Mouse (Mus musculus): ENCODE data around the gene Wiz.

The Wiz gene

DNA sequence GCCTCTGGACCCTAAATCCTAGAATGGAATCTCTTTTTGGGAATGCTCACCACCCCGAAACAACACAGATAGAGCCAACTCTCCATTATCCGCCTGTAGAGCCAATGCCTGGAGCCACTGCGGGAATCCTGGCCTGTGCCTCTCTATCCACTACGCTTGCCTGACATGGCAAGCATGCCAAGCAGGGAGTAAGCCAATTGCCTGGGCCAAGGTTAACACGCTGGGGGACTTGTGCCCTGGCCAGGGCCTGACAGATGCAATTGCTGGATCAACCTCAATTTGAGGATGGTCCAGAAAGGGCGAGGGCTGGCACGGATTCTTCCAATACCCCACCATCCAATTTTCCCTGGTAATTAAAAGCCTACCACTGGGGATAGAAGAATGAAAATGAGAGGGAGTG is 6.7 kb downstream of the Wiz start:
- peak in 1 of 2 experiments; percentile 51 for DNase-seq (ENCODE audit: low spot score in 2 of 2)

DNA sequence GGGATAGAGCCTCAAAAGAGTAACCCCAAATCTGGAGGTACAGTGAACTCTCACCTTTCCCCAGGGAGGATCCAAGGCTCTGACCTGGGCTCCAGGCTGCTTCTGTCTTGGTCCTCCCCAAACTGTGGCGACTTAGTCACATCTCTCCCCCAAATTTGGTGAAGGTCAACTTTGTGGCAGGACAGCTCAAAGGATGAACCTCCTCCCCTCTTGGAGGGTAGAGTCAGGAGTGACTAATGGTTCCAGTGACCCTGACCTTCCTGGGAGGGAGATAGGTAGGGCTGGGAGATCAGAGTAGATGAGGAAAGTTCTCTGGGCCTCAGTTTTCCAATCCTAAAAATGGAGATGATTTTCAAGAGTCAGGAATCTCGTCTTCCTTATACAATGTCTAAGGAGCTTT is 10.5 kb downstream of the Wiz start:
- DNase-seq (ENCODE audit: low spot score in 2 of 2), result no peak

DNA sequence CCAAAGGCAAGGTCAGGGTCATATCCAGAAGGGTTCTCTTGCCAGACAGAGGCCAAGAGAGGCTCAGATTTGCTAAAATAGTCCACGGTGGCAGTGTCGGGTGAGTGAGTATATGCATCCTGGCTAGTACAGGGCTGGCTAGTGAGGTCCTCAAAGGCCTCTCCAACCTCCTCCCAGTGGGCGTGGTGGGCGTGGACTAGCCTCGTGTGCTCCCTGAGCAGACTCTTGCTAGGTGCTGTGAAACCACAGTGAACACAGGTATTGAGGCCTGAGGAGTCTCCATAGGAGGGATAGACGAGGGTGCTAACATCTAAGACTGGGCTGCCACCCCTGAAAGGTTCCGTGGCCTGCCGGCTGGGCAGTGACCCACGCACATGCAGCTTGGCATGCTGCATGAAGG is 12.1 kb downstream of the Wiz start:
- no peak for DNase-seq (ENCODE audit: low spot score in 2 of 2)

DNA sequence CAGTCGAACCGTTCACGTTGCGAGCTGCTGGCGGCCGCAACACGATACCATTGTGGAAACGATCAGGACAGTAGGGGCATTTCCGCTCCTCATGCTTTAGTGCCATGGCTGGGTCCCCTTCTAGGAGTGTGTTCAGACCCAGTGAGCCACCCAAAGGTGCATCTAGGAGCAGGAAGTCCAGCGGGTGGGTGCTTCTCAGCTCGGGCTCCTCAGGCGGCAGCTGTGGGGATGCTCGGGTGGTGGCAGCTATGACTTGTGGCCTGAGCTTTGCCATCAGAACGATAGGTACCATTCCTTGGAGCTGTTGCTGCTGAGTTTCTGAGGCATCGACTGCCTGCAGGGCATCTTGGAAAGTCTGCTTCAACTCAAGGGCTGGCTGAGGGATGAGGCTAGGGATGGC is 12.8 kb downstream of the Wiz start:
- no peak for DNase-seq (ENCODE audit: low spot score in 2 of 2)

DNA sequence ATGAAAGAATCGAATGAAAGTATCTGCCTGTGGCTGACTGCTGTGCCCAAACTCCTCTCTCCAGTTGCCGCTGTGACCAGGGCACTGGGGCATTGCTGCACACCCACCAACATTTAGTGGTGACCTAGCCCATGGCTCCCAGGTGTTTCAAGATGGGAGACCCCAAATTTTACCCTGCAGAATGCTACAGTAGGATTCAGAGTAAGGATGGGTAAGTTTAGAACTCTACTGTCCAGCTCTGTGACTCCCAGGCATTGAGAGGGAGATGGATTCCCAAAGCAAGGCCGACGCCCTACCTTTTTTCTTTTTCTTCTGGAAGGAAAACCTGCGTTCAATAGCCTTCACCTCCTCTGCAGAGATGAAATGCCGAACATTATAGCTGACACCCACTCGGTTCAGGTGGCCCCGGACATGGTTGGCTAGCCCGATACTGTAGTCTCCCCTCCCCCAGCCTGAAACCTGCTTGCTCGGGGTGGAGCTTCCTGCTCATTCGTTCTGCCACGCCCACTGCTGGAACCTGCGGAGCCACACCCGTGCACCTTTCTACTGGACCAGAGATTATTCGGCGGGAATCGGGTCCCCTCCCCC is 20.2 kb downstream of the Wiz start:
- no peak for DNase-seq (ENCODE audit: low spot score in 2 of 2)

DNA sequence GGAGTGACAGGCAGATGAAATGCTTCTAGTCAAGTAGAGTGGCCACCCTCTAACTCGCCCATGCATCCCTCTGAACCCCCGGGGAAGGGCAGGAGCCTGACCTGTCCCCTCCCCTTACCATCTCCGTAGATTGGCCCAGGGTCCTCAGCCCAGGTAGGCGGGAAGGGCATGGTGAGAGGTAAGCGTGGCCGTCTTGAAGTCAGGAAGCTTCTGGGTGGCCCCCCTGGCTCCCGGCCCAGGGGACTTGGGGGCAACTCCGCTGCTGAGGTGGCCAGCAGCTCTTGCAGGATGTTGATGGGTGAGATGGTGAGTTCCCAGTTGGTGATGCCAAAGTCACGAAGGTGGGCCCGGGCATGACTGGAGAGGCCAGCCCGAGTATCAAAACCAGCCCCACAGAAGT is 21.5 kb downstream of the Wiz start:
- DNase-seq (ENCODE audit: low spot score in 2 of 2), result no peak

DNA sequence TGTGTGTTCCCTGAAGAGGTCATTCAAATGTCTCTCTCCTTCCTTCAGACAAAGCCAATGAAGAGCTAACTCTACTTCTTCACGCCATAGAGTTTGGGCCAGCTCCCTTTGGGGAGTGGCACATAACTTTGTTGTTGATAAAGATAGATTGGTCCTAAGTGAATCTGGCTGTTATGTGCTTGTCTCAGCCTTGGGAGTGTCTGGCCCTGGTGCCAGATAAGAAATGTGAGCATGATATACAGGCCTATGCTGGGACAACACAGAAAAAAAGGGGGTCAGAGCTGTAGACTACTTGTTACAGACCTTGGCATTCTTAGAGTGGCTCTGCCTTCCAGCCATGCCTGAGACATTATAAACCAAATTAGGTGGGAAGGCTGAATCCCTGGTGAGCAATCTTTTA is 23.9 kb downstream of the Wiz start:
- no peak for DNase-seq (ENCODE audit: low spot score in 2 of 2)

DNA sequence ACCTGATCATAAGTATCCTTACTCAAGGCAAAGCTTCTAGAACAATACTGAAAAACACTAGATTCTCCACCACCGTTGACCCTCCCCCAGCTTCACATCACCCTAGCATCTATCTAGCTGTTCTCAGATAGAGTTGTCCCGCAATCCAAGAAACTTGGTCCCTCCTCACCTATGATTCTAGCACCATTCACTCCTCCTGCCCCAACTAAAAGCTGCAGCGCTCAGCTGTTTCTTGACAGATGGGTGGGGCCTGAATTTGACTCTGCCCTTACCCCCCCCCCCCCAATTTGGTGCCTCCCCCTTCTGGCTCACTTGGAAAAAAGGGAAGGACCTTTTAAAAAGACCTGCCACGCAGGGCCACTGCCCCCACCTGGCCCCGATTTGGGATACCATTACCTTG is 24.4 kb downstream of the Wiz start:
- no peak for DNase-seq (ENCODE audit: low spot score in 2 of 2)

DNA sequence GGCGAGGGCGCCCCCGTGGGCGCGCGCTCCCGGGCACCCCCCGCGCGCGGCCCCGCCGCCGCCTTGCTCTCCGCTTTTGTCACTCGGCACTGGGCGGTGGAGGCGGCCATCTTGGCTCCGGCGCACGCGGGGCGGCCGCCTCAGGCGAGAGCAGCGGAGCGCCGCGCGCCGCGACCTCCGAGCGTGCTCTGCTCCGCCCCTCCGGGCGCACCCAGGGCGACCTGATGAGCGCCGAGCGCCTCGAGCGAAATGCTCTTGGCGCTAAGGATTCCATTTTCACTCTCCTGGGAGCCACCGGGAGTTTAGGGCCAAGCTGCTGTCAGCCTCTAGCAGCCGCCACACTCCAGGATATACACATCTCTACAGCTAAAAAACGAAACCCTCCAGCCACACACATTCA is 24.9 kb downstream of the Wiz start:
- peak; percentile 79 to 86 for DNase-seq (ENCODE audit: low spot score in 2 of 2)

DNA sequence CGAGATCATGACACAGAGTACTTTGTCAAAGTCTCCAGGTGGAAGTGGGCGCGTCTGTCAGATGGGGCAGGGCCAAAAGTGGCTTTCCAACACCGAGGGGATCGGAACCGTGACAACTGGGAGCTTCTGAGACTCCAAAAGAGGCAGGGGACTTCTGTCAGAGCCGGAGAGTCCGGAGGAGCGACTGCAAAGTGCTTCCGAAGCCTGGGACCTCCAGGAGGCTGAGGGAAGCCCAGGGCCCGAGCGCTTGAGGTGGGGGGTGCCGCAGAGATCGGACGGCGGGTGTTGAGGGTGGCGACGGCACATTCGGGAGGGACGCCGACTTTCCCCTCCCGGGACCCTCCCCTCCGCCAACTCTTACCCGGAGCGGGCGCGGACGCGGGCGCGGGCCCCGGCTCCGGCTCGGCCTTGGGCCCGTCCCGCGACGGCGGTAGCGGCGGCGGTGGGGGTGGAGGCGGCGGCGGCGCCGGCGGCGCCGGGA is 25.4 kb downstream of the Wiz start:
- DNase-seq (ENCODE audit: low spot score in 2 of 2), result no peak

DNA sequence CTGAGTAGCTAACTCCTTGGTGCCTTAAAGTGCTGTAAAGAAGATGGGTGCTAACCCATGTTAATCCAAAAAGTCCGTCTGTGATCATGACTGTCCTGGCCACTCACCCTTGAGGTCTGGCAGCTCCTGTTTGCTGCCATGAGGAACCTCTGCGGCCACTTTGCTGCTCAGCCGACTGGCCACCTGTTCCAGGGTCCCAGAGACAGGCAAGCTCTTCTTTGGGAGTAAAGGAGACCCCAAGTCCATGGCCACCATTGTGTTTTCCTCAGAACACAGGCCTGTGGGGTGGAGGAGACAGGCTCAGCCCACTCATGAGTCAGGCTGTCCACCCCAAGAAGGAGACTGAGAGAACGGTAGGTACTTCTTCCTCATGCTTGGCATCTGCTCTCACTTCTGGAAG is 26.6 kb downstream of the Wiz start:
- no peak for DNase-seq (ENCODE audit: low spot score in 2 of 2)

DNA sequence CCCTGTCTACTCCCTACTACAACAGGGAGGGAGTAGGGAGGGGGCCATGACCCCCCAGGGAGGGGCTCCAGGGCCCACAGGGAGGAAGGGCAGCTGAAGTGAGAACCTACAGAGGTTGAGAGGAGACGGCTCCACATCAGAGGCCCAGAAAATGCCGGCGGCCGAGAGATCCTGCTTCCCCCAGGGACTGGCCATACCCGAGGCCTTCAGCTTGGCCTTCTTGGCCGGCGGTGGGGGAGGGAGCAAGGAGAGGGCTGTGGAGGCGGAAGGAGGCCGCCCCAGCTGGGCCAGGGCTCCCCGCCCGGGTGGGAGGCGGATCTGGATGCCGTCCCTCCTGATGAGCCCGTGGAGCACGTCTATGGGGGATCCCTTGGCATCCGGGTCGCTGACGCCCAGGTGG is 29.3 kb downstream of the Wiz start:
- no peak for DNase-seq (ENCODE audit: low spot score in 2 of 2)

DNA sequence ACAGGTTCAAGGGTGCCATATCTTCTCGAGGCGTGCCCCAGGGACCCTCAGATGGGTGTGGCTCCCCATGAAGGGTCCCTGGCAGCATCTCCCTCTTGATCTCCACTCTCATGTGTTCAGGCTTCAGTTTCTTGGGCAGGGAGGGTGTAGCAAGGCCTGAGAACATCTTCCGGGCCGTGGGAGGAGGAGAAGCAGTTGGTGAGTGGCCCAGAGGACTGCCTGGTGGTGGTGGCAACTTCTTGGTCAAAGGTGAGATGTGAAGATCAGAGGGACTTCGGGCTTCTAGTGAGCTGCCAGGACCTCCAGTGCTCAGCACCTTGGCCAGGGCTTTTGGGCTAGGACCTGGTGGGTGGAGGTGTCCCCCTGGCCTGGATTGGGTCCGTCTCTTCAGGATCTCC is 30.3 kb downstream of the Wiz start:
- no peak for DNase-seq (ENCODE audit: low spot score in 2 of 2)

DNA sequence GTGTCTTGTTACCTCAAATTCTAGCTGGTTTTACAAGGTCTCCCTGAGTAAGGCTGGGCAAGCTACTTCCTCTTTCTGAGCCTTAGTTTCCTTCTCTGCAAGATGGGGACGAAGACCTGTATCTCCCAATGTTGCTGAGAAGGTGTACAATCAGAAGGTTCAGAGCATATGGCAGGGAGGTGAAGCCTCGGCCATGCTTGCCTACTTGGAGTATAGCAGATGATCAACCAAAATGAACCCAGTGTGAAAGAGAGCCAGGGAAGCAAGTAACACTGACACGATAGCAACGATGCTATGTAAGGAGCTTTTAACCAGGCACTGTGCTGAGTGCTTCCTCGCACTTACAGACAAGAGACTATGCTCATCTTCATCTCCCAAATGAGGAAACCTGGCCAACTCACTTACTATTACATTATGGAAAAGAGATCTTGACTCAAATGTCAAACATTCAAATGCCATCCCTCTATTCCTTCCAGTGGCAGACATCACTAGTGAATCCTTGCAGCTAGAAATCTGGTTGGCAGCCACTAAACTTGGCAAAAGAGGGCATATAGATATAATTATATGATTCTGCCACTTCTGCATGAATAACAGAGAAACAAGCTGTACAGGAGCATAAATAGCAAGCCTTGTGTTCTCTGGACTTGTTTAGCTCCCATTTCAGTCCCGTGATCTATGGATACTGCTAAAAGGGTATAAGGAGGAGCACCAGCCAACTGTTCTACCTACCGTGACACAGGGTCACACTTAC is 30.9 kb downstream of the Wiz start:
- DNase-seq (ENCODE audit: low spot score in 2 of 2), result no peak

DNA sequence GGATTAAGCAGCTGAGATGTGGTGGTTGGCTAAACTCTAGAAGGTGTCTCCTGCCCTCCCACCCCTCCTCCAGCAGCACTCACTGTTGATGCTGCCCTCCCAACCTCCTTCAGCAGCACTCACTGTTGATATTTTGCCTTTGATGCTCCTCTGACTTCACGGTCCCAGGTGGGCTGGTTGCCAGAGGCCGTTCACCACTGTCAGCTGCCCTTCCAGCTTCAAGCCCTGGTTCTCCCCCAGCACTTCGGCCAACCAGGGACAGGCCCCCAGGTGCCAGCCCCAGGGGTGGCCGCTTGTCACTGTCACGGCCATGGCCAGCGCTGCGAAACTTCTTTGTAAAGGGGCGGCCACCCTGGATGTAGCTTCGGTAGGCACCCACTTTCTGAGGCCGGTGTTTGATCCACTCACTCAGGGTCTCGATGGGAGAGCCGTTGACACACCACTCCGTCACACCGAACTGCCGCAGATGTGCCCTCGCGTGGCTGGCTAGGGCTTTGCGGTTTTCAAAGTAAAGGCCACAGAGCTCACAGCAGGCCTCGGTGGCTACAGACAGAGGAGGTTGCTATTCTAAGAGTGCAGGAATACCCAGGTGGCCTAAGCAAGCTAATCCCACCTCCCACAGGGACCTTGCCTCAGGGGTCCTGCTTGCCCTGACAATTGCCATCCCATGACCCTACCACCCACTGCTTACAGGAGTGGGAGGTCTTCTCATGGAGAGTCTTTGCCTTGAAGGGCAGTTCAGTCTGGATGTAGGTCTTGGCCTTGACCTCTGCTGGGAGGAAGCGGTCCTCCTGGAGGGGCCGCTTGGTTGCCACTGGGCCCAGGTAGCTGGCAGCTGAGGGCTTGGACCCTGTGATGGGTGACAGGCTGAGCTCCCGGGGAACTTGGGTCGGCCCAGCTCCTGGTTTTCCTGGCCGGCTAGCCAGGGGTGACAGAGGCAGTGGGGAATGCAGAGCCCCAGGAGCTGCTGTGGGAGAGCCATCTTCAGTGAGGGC is 32.2 kb downstream of the Wiz start:
- no peak for DNase-seq (ENCODE audit: low spot score in 2 of 2)

DNA sequence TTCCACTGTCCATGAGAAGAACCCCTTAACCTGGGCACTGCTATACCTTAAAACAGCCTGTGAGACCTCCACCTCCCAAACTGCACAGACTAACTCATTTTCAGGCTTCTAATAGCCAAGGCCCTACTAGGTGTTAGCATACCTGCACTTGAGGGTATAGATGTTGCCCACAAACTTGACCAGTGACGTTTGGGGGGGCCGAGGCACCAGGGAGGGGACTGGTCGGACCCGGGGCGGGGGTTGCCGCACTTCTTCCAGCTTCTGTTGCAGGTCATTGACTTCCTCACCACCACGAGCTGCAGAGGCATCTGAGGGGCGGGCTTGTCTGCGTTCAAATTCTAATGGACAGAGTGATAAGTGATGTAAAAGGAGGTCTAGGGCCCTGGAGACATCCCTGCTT is 33.0 kb downstream of the Wiz start:
- no peak for DNase-seq (ENCODE audit: low spot score in 2 of 2)

DNA sequence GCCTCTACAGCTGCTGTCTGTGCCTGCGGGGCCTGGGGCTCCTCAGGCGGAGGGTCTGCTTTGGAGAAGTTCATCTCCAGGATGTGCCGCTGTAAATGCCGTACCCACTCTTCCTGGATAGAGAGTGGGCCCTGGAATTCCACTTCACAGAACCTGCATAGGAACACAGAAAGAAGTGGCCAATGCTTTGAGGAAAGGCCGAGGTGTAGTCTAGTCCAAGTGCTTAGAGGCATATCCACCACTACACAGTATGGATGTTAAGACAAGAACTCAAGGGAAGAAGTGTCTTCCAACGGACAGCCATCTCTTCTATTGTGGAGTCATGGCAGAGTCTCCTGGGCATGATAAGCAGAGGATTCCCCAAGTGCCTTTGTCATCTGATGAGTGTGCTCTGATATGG is 34.2 kb downstream of the Wiz start:
- no peak for DNase-seq (ENCODE audit: low spot score in 2 of 2)

DNA sequence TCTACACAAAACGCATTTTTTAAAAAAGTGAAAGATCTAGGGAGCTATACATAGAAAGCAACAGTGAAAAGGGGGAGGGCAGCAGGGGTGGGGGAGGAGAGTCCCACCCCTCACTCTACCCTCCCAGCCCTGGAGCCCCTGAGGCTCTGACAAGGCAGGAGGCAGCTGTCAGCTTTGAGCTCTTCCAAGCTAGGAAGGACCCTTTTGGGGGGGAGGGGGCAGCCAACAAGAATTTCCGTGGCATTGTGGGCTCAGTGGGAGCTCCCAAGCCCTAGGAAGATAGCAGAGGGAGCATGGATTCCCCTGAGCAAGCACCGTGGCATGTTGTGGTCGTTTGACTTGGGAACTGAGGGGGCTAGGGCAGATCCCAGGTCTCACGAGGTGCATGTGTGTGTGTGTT is 35.0 kb downstream of the Wiz start:
- DNase-seq (ENCODE audit: low spot score in 2 of 2), result no peak

DNA sequence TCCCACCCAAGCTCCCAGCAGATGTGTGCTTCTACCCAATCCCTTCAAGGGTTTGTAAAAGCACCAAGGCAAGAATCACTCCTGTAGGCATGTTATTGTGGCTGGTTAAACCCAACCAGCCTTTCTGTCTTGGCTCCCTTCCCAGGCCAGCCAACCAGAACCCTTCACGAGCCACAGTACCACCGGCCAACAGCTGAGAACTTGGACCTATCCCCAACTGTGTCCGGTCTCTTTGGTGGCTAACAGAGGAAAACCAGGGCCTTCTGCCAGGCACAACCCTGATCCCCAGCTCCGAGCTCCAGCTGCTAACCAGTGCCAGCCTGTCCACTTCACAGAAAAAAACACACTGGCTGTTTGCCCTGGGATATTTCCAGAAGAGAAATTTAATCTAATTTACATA is 35.5 kb downstream of the Wiz start:
- peak in 1 of 2 experiments; percentile 57 for DNase-seq (ENCODE audit: low spot score in 2 of 2)

DNA sequence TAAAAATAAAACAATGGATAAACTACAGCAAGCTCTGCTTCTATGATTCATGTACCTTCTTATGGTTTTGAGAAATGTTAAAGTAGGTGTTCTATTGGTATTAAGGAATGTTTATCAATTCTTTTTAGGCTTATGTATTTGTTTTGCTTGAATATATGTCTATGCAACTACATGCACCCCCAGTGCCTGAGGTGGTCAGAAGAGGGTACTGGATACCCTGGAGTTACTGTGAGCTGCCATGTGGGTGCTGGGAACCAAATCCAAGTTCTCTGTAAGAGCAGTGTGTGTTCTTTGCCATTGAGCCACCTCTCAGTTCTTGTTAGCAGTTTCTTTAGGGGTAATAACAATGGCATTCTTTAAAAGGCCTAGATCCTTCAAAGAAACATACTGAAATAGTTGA is 37.5 kb downstream of the Wiz start:
- no peak for DNase-seq (ENCODE audit: low spot score in 2 of 2)

DNA sequence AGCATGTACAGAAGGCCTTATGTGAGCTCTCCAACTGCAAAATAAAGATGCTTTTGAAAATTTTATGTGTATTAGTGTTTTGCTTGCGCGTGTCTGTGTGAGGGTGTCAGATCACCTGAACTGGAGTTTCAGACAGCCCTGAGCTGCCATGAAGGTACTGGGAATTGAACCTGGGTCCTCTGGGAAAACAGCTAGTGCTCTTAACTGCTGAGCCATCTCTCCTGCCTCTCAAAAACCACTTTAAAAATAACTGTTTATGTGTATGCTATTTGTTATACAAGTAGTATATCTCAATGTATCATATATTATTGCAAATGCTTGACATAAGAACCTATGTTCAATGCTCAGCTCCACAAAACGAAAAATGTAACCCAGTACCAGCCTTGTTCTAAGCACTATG is 38.0 kb downstream of the Wiz start:
- no peak for DNase-seq (ENCODE audit: low spot score in 2 of 2)

DNA sequence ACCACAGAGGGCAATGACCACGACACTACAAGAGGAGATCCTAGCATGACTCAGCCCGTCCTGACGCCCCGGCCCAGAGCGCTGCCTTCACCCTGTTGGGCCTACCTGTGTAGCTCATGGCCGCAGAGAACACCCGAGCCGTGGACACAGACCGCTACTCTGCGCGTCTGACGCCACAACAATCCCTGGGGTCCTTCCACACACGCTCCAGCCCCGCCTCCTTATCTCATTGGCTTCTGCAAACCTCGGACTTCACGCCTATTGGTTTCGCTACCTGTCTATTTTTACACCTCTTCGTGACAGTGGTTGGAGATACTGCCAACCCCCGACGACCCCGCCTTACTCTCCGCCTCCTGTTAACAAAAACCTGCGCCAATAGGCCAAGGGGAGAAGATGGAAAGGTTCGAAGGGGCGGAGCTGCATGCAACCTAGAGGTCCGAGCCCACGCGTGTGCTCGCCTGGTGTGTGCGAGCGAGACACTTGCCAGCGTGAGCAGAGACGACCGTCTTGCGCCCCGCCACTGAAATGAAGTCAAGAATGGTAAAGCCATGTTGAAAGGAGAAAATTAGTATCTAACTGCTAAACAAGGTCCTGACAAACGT is 38.8 kb downstream of the Wiz start, which contains the start of gene Akap8l:
Akap8l (minus strand) TSS at position 226 of the 602 bp plus-strand sequence.
- DNase-seq (ENCODE audit: low spot score in 2 of 2), result peak; percentile 95 to 96

All from urinary bladder, postnatal 36 days (tissue).